Mouse (Mus musculus): ENCODE measurements around the gene Ptprt. TPM values are rescaled to one million over a fixed set of nuclear protein-coding genes. Genes with fewer than 3 reads are reported as not detected.

Gene Ptprt
- polyA plus RNA-seq, 1 experiment from 2014 or later = 7.9 TPM

DNA sequence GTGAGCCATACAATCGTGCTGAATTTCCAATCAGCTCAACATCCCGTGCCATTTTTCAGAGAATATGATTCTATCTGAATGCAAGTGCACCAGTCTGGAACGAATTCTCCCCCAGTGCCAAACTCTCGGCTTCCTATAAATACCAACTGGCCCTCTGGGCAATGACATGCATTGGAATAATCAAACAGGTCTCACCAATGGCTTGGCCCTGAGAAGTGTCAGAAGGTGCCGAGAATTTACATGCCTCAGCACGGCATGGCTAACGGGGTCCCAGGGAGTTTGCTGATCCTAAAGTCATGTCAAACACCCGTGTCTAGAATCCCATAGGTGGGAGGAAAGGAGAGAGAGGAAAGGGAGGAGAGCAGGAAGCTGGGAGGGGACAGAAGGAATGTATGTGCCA is 251.7 kb downstream of the Ptprt start:
- Histone ChIP-seq H3K9ac (replicated peaks; ENCODE audit: low read depth, low read length) (no peak overlapping the region), H3K4me1 (replicated peaks; ENCODE audit: control insufficient read depth, insufficient read depth, low read length) (peaks cover 9% of the 10 kb centered on the region), H3K9me3 (ENCODE audit: control insufficient read depth, low read length) (no peaks in the 10 kb centered on the region), H3K4me3 (replicated peaks; ENCODE audit: low read length) (no peak overlapping the region), H3K27me3 (replicated peaks; ENCODE audit: control insufficient read depth, insufficient read depth, low read length) (no peaks in the 10 kb centered on the region), H3K27ac (ENCODE audit: low read length) (no peak overlapping the region), H3K36me3 (ENCODE audit: control insufficient read depth, insufficient read depth) (no peaks in the 10 kb centered on the region), H3K4me2 (ENCODE audit: low read length) (no peak overlapping the region)
- WGBS = 75% methylated on average over 8 of the region's 8 CpGs
- ATAC-seq = no peak

DNA sequence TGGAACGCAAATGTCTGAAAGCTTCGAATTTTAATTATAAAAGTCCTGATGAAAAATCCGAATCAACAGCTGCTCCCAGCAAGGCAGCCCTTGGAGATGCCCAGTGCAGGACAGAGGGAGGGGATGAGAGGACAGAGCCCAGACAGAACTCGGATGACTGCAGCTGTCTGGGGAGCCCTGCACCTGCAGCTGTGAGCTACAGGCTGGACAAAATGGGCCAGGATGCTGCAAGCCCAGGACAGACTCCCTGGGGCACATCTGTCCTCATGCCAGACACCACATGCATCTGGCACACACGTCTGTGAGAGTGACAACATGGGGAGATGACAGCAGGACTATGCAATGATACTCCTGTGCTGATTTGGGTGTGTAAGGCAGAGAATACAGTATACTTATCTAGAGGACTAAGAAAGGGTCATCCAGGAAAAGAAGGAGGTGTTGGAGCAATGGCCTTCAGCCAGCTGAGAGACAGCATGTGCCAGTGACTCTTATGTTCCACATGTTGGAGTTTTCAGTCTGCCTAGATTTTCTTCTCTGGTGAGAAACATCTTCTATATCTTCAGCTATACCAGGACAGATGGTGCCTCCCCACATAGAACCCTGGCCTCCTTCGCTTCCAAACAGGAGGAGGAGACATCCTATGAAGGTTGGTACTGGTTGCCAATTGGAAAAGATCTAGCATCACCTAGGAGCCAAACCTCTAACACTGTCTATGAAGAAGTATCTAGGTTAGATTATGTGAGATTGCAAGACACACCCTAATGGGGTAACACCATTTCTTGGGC is 259.4 kb downstream of the Ptprt start:
- no peak for ATAC-seq
- H3K27ac ChIP-seq (ENCODE audit: low read length) = no peak overlapping the region

DNA sequence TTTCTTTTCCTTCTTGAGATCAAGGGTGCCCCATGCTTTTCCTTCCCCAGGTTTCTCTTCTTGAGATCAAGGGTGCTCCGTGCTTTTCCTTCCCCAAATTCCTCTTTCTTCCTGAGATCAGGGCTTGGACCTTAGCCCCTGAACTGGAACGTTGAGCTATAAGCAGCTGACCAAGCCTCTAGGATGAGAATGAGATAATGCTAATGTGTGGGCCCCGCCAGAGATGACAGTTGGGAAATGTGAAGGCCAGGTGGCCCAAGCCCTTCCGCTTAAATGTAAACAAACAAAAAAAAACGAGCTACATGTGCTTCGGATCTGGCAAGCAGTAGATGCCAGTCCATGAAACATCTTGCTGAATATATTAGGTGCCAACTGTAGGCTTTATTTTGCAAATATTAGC is 266.3 kb downstream of the Ptprt start:
- H3K4me2 ChIP-seq (ENCODE audit: low read length) = no peak overlapping the region
- H3K4me3 ChIP-seq (replicated peaks; ENCODE audit: low read length) = no peak overlapping the region
- no peak overlapping the region for H3K9ac ChIP-seq (replicated peaks; ENCODE audit: low read depth, low read length)
- 0 out of 2 replicates have a peak, but pooled peaks cover 3% of the 10 kb centered on the region for H3K27me3 ChIP-seq (replicated peaks; ENCODE audit: control insufficient read depth, insufficient read depth, low read length)
- H3K36me3 ChIP-seq (ENCODE audit: control insufficient read depth, insufficient read depth) = no peaks in the 10 kb centered on the region
- 66% methylated on average over 6 of the region's 6 CpGs for WGBS
- no peak overlapping the region for H3K27ac ChIP-seq (ENCODE audit: low read length)
- peaks cover 2% of the 10 kb centered on the region; the same call in 1 of the 2 replicates for H3K4me1 ChIP-seq (replicated peaks; ENCODE audit: control insufficient read depth, insufficient read depth, low read length)
- no peaks in the 10 kb centered on the region for H3K9me3 ChIP-seq (ENCODE audit: control insufficient read depth, low read length)
- ATAC-seq = no peak

More for the DNA sequence above, 259.4 kb downstream of the Ptprt start:
- Histone ChIP-seq H3K9ac (replicated peaks; ENCODE audit: low read depth, low read length) (no peak overlapping the region), H3K27me3 (replicated peaks; ENCODE audit: control insufficient read depth, insufficient read depth, low read length) (0 out of 2 replicates have a peak, but pooled peaks cover 3% of the 10 kb centered on the region), H3K4me1 (replicated peaks; ENCODE audit: control insufficient read depth, insufficient read depth, low read length) (no peaks in the 10 kb centered on the region), H3K4me2 (ENCODE audit: low read length) (no peak overlapping the region), H3K36me3 (ENCODE audit: control insufficient read depth, insufficient read depth) (no peaks in the 10 kb centered on the region), H3K4me3 (replicated peaks; ENCODE audit: low read length) (no peak overlapping the region), H3K9me3 (ENCODE audit: control insufficient read depth, low read length) (no peaks in the 10 kb centered on the region)
- 60% methylated on average over 6 of the region's 6 CpGs for WGBS

DNA sequence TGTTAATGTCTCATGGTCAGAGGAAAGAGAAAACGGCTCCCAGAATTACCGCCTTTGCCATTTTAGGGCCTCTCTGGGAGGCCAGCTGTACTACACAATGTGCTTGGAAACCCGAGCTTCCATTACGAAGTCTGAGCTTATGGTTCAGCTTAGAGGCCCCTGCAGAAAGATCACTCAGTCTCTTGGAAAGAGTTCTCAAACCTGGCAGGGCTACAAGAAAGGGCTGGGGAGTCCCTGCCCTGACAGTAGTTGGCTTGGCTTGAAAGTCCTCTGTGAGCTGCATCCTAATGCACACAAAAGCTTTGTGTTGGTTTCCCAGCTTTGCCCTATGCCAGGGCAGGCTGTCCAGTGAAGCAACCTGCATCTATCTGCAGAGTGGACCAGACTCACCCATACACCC is 269.1 kb downstream of the Ptprt start:
- peak; percentile 83 for ATAC-seq
- Histone ChIP-seq H3K9ac (replicated peaks; ENCODE audit: low read depth, low read length) (no peak overlapping the region), H3K4me3 (replicated peaks; ENCODE audit: low read length) (no peak overlapping the region), H3K4me2 (ENCODE audit: low read length) (no peak overlapping the region), H3K27ac (ENCODE audit: low read length) (no peak overlapping the region), H3K4me1 (replicated peaks; ENCODE audit: control insufficient read depth, insufficient read depth, low read length) (peaks cover 2% of the 10 kb centered on the region; the same call in 1 of the 2 replicates), H3K27me3 (replicated peaks; ENCODE audit: control insufficient read depth, insufficient read depth, low read length) (no peaks in the 10 kb centered on the region), H3K9me3 (ENCODE audit: control insufficient read depth, low read length) (no peaks in the 10 kb centered on the region), H3K36me3 (ENCODE audit: control insufficient read depth, insufficient read depth) (no peaks in the 10 kb centered on the region)
- WGBS = 17% methylated on average over 4 of the region's 4 CpGs

DNA sequence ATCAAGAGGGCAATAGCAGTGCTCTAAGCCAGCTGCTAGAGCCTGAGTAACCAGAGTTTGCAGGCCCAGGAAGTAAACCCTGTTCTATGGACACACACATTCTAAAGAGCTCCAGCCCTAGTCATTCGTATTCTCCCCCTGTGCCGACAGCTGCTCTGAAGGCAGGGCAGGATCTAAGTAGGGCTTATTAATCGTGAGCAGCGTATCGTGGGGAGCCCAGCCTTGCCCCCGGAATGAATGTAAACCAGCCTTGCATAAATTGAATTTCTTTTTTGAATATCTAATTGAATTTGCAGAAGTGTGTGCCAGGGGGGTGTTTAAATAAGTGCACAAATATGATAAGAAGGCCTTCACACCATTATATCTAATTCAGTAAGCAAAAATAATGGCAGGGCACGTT is 283.6 kb downstream of the Ptprt start:
- no peak overlapping the region for H3K4me3 ChIP-seq (replicated peaks; ENCODE audit: low read length)
- no peaks in the 10 kb centered on the region for H3K36me3 ChIP-seq (ENCODE audit: control insufficient read depth, insufficient read depth)
- peaks cover 4% of the 10 kb centered on the region for H3K4me1 ChIP-seq (replicated peaks; ENCODE audit: control insufficient read depth, insufficient read depth, low read length)
- H3K4me2 ChIP-seq (ENCODE audit: low read length) = no peak overlapping the region
- no peak; the same call in 1 of the 2 replicates for ATAC-seq
- no peak overlapping the region for H3K9ac ChIP-seq (replicated peaks; ENCODE audit: low read depth, low read length)
- H3K9me3 ChIP-seq (ENCODE audit: control insufficient read depth, low read length) = no peaks in the 10 kb centered on the region
- no peak overlapping the region for H3K27ac ChIP-seq (ENCODE audit: low read length)
- H3K27me3 ChIP-seq (replicated peaks; ENCODE audit: control insufficient read depth, insufficient read depth, low read length) = no peaks in the 10 kb centered on the region
- WGBS = 12% methylated on average over 7 of the region's 7 CpGs

DNA sequence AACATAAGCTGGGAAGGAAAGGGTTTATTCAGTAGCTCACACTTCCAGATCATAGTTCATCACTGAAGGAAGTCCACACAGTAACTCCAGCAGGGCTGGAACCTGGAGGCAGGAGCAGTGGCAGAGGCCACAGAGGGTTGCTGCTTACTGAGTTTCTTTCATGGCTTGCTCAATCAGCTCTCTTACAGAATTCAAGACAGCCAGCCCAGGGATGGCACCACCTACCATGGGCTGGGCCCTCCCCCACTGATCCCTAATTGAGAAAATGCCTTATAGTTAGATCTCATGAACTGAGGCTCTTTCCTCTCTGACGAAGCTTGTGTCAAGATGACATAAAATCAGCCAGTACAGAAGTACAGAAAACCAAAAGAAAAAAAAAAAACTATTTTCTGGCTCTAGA is 311.9 kb downstream of the Ptprt start:
- no peak overlapping the region for H3K4me3 ChIP-seq (replicated peaks; ENCODE audit: low read length)
- H3K27ac ChIP-seq (ENCODE audit: low read length) = no peak overlapping the region
- 36% methylated on average over 1 of the region's 1 CpGs for WGBS
- no peaks in the 10 kb centered on the region for H3K27me3 ChIP-seq (replicated peaks; ENCODE audit: control insufficient read depth, insufficient read depth, low read length)
- H3K4me2 ChIP-seq (ENCODE audit: low read length) = no peak overlapping the region
- H3K4me1 ChIP-seq (replicated peaks; ENCODE audit: control insufficient read depth, insufficient read depth, low read length) = no peaks in the 10 kb centered on the region
- H3K9me3 ChIP-seq (ENCODE audit: control insufficient read depth, low read length) = no peaks in the 10 kb centered on the region
- H3K36me3 ChIP-seq (ENCODE audit: control insufficient read depth, insufficient read depth) = no peaks in the 10 kb centered on the region
- ATAC-seq = no peak
- no peak overlapping the region for H3K9ac ChIP-seq (replicated peaks; ENCODE audit: low read depth, low read length)

DNA sequence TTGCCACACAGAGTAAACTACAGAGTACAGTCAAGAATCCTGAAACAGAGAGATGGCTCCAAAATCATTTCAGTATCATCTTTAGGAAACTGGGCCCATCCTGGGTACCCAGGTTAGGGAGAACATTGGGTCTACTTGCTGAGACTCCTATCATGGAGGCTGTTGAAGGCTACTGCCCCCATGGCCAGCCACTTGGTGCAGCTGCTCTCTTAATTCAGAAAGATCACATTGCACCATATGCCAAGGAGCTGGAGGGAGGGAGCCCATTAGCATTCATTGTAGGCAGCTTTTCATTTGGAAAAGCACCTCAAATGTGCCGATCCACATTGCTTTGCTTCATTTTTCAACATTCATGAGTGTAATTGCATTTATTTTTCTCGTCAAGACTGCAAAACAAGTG is 319.1 kb downstream of the Ptprt start:
- Histone ChIP-seq H3K4me3 (replicated peaks; ENCODE audit: low read length) (no peak overlapping the region), H3K4me1 (replicated peaks; ENCODE audit: control insufficient read depth, insufficient read depth, low read length) (peaks cover 7% of the 10 kb centered on the region; the same call in 1 of the 2 replicates), H3K9ac (replicated peaks; ENCODE audit: low read depth, low read length) (no peak overlapping the region), H3K9me3 (ENCODE audit: control insufficient read depth, low read length) (no peaks in the 10 kb centered on the region), H3K36me3 (ENCODE audit: control insufficient read depth, insufficient read depth) (no peaks in the 10 kb centered on the region), H3K27me3 (replicated peaks; ENCODE audit: control insufficient read depth, insufficient read depth, low read length) (no peaks in the 10 kb centered on the region), H3K27ac (ENCODE audit: low read length) (no peak overlapping the region), H3K4me2 (ENCODE audit: low read length) (no peak overlapping the region)
- WGBS = 18% methylated on average over 2 of the region's 2 CpGs
- peak; percentile 40; the same call in 1 of the 2 replicates for ATAC-seq

DNA sequence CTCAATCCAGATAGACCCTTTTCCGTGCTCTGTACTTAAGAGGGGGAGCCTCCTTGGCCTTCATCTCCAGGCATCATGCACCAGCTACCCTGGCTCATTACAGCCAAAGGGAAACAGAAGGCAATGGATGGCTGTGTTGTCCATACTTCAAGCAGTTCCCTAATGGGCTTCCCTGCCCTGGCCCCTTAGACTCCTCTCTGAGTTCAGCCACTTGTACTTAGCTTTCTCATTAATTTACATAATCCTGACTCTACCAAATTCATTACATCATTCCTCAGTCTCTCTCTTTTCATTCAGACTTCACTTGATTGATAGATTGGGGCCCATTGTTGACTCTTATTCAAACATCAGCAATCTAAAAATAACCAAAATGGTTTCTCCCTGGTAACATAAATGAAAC is 320.7 kb downstream of the Ptprt start:
- Histone ChIP-seq H3K4me1 (replicated peaks; ENCODE audit: control insufficient read depth, insufficient read depth, low read length) (peaks cover 7% of the 10 kb centered on the region; the same call in 1 of the 2 replicates), H3K27ac (ENCODE audit: low read length) (no peak overlapping the region), H3K4me3 (replicated peaks; ENCODE audit: low read length) (no peak overlapping the region), H3K9me3 (ENCODE audit: control insufficient read depth, low read length) (no peaks in the 10 kb centered on the region), H3K36me3 (ENCODE audit: control insufficient read depth, insufficient read depth) (no peaks in the 10 kb centered on the region), H3K27me3 (replicated peaks; ENCODE audit: control insufficient read depth, insufficient read depth, low read length) (no peaks in the 10 kb centered on the region), H3K9ac (replicated peaks; ENCODE audit: low read depth, low read length) (no peak overlapping the region), H3K4me2 (ENCODE audit: low read length) (no peak overlapping the region)
- peak; percentile 77 for ATAC-seq
- WGBS = 35% methylated on average over 1 of the region's 1 CpGs

DNA sequence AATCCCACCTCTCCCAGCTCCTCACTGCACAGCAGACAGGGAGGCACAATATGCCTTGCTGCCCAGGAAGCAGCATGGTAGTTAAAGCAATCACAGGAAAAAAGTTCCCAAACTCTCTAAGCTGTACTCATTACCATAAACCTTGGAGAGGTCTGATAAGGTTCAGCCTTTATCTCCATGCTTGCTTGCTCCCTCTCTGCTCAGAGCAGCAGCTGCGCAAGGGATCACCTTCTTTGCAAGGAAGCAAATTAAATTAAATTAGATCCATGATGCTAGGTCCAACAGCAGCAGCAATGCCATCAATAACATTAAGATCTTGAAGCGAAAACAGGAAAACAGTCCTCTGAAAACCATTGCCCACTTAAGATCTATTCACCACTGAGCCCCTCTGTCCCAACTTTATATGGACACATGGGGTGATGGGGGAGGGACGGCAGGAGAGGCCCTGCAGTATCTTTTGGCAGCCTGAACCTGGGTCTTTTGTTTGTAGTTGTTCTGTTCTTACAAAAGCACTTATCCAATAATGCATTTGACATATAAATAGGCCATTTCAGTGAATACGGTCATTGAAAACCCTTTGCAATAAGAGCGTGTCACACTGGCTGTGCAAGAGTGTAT is 328.8 kb downstream of the Ptprt start:
- H3K27ac ChIP-seq (ENCODE audit: low read length) = no peak overlapping the region
- no peaks in the 10 kb centered on the region for H3K9me3 ChIP-seq (ENCODE audit: control insufficient read depth, low read length)
- WGBS = 13% methylated on average over 5 of the region's 5 CpGs
- no peak for ATAC-seq
- no peak overlapping the region for H3K4me2 ChIP-seq (ENCODE audit: low read length)
- no peak overlapping the region for H3K9ac ChIP-seq (replicated peaks; ENCODE audit: low read depth, low read length)
- H3K27me3 ChIP-seq (replicated peaks; ENCODE audit: control insufficient read depth, insufficient read depth, low read length) = 0 out of 2 replicates have a peak, but pooled peaks cover 2% of the 10 kb centered on the region
- no peak overlapping the region for H3K4me3 ChIP-seq (replicated peaks; ENCODE audit: low read length)
- H3K4me1 ChIP-seq (replicated peaks; ENCODE audit: control insufficient read depth, insufficient read depth, low read length) = 0 out of 2 replicates have a peak, but pooled peaks cover 6% of the 10 kb centered on the region
- H3K36me3 ChIP-seq (ENCODE audit: control insufficient read depth, insufficient read depth) = no peaks in the 10 kb centered on the region

Data from forebrain, embryonic 16.5 days (tissue).